8 mouse cellular contexts compared by ENCODE assay signal in genomic region chr9:114690119-114690601, GRCm38 (mm10). TPM values are rescaled to one million over a fixed set of nuclear protein-coding genes. Genes with fewer than 3 reads are reported as not detected.
DNase-seq lines count a peak whose midpoint lies in the region; ATAC-seq and TF ChIP-seq lines count a peak whose summit lies in the region.

No protein-coding gene starts in this region.

- H3K27ac ChIP-seq in ES-Bruce4 (ENCODE audit: insufficient read depth, low read length), result peak overlapping the region; percentile 81
- H3K27ac ChIP-seq in forebrain, embryonic 15.5 days (replicated peaks), result no peak overlapping the region
- no peak overlapping the region for H3K27ac ChIP-seq in liver, embryonic 14.5 days
- no peak overlapping the region for H3K27ac ChIP-seq in neural tube, embryonic 11.5 days (ENCODE audit: low read depth, low read length)

- H3K27me3 ChIP-seq in ES-Bruce4 (ENCODE audit: control insufficient read depth, insufficient read depth, low read length, poor library complexity, severe bottlenecking), result no peaks in the 10 kb centered on the region
- no peaks in the 10 kb centered on the region for H3K27me3 ChIP-seq in forebrain, embryonic 15.5 days
- no peaks in the 10 kb centered on the region for H3K27me3 ChIP-seq in liver, embryonic 14.5 days (ENCODE audit: control insufficient read depth, insufficient read depth, low read length)
- no peaks in the 10 kb centered on the region for H3K27me3 ChIP-seq in neural tube, embryonic 11.5 days (ENCODE audit: control insufficient read depth, insufficient read depth, low read length)

- TF ChIP-seq EP300 in ES-Bruce4 (IDR thresholded peaks at IDR 0.05; ENCODE audit: insufficient read depth, low read depth, low read length), result peak; percentile 73
- TF ChIP-seq EP300 in liver, embryonic 14.5 days (IDR thresholded peaks at IDR 0.05; ENCODE audit: low read depth), result no peak

- H3K9me3 ChIP-seq in ES-Bruce4 (replicated peaks; ENCODE audit: control insufficient read depth, insufficient read depth, low read length, poor library complexity, severe bottlenecking), result no peaks in the 10 kb centered on the region
- no peaks in the 10 kb centered on the region for H3K9me3 ChIP-seq in forebrain, embryonic 15.5 days
- no peaks in the 10 kb centered on the region for H3K9me3 ChIP-seq in liver, embryonic 14.5 days (ENCODE audit: control insufficient read depth, low read length)
- H3K9me3 ChIP-seq in neural tube, embryonic 11.5 days (ENCODE audit: control insufficient read depth, low read length), result no peaks in the 10 kb centered on the region

- peak overlapping the region; percentile 87 for H3K9ac ChIP-seq in ES-Bruce4 (ENCODE audit: low read depth, poor library complexity, severe bottlenecking)
- H3K9ac ChIP-seq in forebrain, embryonic 15.5 days (replicated peaks), result peak overlapping the region; percentile 97
- H3K9ac ChIP-seq in liver, embryonic 14.5 days (replicated peaks), result peak overlapping the region; percentile 20
- peak overlapping the region; percentile 97 for H3K9ac ChIP-seq in neural tube, embryonic 11.5 days (ENCODE audit: low read length)

- ATAC-seq in forebrain, embryonic 15.5 days (replicated peaks), result no peak
- ATAC-seq in liver, embryonic 14.5 days (ENCODE audit: insufficient read depth), result no peak
- ATAC-seq in neural tube, embryonic 11.5 days (ENCODE audit: insufficient read depth, low FRiP score, low TSS enrichment), result no peak

- peak overlapping the region; percentile 44 for H3K4me3 ChIP-seq in ES-Bruce4 (ENCODE audit: low read depth, low read length)
- peak overlapping the region; percentile 88 for H3K4me3 ChIP-seq in forebrain, embryonic 15.5 days
- H3K4me3 ChIP-seq in liver, embryonic 14.5 days (ENCODE audit: insufficient read depth in 1 of 2, low read depth in 2 of 2, low read length in 2 of 2), result peak overlapping the region; percentile 10 to 90; a peak in 3 of 4 replicates
- H3K4me3 ChIP-seq in neural tube, embryonic 11.5 days (ENCODE audit: low read depth, low read length), result peak overlapping the region; percentile 98

- H3K4me2 ChIP-seq in forebrain, embryonic 15.5 days (replicated peaks), result peak overlapping the region; percentile 69
- peak overlapping the region; percentile 99 for H3K4me2 ChIP-seq in liver, embryonic 14.5 days (ENCODE audit: low read depth)
- peak overlapping the region; percentile 71 for H3K4me2 ChIP-seq in neural tube, embryonic 11.5 days (ENCODE audit: low read depth)

- H3K36me3 ChIP-seq in ES-Bruce4 (ENCODE audit: control insufficient read depth, insufficient read depth, low read length, poor library complexity, severe bottlenecking), result peaks cover 8% of the 10 kb centered on the region
- peaks cover 28% of the 10 kb centered on the region for H3K36me3 ChIP-seq in forebrain, embryonic 15.5 days
- peaks cover 7% of the 10 kb centered on the region for H3K36me3 ChIP-seq in liver, embryonic 14.5 days (replicated peaks; ENCODE audit: control insufficient read depth, insufficient read depth, low read depth)
- H3K36me3 ChIP-seq in neural tube, embryonic 11.5 days (ENCODE audit: control insufficient read depth, insufficient read depth, low read length), result peaks cover 7% of the 10 kb centered on the region; the same call in 1 of the 2 replicates

- no peak for TF ChIP-seq CTCF in ES-Bruce4 (IDR thresholded peaks at IDR 0.05; ENCODE audit: low read depth, low read length)
- no peak for TF ChIP-seq CTCF in liver, embryonic 14.5 days (IDR thresholded peaks at IDR 0.05; ENCODE audit: low read depth)

- TF ChIP-seq POLR2A in ES-Bruce4 (IDR thresholded peaks at IDR 0.05; ENCODE audit: insufficient read depth, low read length), result no peak

- H3K4me1 ChIP-seq in ES-Bruce4 (ENCODE audit: control insufficient read depth, insufficient read depth, low read length), result peaks cover 1% of the 10 kb centered on the region
- H3K4me1 ChIP-seq in forebrain, embryonic 15.5 days, result peaks cover 25% of the 10 kb centered on the region
- H3K4me1 ChIP-seq in liver, embryonic 14.5 days (replicated peaks; ENCODE audit: control insufficient read depth in 2 of 2, insufficient read depth in 2 of 2, low read length in 1 of 2), result peaks cover 12 to 13% of the 10 kb centered on the region in 2 experiments; a peak in 3 of 4 replicates
- H3K4me1 ChIP-seq in neural tube, embryonic 11.5 days (ENCODE audit: control insufficient read depth, insufficient read depth, low read length), result peaks cover 13% of the 10 kb centered on the region; the same call in 1 of the 2 replicates

- 14% methylated on average over 10 of the region's 10 CpGs for WGBS in forebrain, embryonic 15.5 days
- WGBS in liver, embryonic 14.5 days (ENCODE audit: insufficient replicate concordance), result 24% methylated on average over 10 of the region's 10 CpGs
- 8% methylated on average over 10 of the region's 10 CpGs for WGBS in neural tube, embryonic 11.5 days

- peak; percentile 87 for DNase-seq in ZHBTc4 (ENCODE audit: low read depth, low spot score)
- DNase-seq in liver, embryonic 14.5 days (ENCODE audit: low read depth in 3 of 3, low spot score in 3 of 3), result peak in 2 of 3 experiments; percentile 17 to 24
- peak; percentile 15 for DNase-seq in neural tube, embryonic 11.5 days (ENCODE audit: low spot score)
- no peak for DNase-seq in layer of hippocampus, adult 9-10 months (ENCODE audit: low spot score)
- DNase-seq in ovary, adult 18-20 months (ENCODE audit: low spot score), result no peak
- no peak for DNase-seq in thymus, postnatal 25 days

RNA-seq across cellular contexts. Expression of gene Dync1li1, which starts 1.6 kb away (rescaled TPM):
- 73.5 and 73.8 TPM in 2 replicates for polyA plus RNA-seq in ES-Bruce4 (2011; ENCODE audit: insufficient read depth, insufficient read length, low read depth, missing spikeins)
- polyA plus RNA-seq in forebrain, embryonic 15.5 days (2015; fragmentation: Nextera tagmentation; extraction: Ambion mirVana), result 110 and 113 TPM in 2 replicates
- 5.0 and 10.3 TPM in 2 replicates for polyA plus RNA-seq in liver, embryonic 14.5 days (2012; rRNA removed)
- polyA plus RNA-seq in liver, embryonic 14.5 days (2014; fragmentation: Nextera tagmentation; extraction: Ambion mirVana), result 10.8 and 11.5 TPM in 2 replicates
- polyA plus RNA-seq in neural tube, embryonic 11.5 days (2014; fragmentation: Nextera tagmentation; extraction: Ambion mirVana), result 94.0 and 97.3 TPM in 2 replicates

RNA-seq across cellular contexts. Expression of gene Cmtm6, which starts 40.8 kb away (rescaled TPM):
- 47.4 and 49.3 TPM in 2 replicates for polyA plus RNA-seq in ES-Bruce4 (2011; ENCODE audit: insufficient read depth, insufficient read length, low read depth, missing spikeins)
- 24.7 and 26.5 TPM in 2 replicates for polyA plus RNA-seq in forebrain, embryonic 15.5 days (2015; fragmentation: Nextera tagmentation; extraction: Ambion mirVana)
- polyA plus RNA-seq in liver, embryonic 14.5 days (2012; rRNA removed), result 8.7 and 10.8 TPM in 2 replicates
- 20.1 and 24.2 TPM in 2 replicates for polyA plus RNA-seq in liver, embryonic 14.5 days (2014; fragmentation: Nextera tagmentation; extraction: Ambion mirVana)
- polyA plus RNA-seq in neural tube, embryonic 11.5 days (2014; fragmentation: Nextera tagmentation; extraction: Ambion mirVana), result 24.1 and 25.7 TPM in 2 replicates

RNA-seq across cellular contexts. Expression of gene Cnot10, which starts 50.2 kb away (rescaled TPM):
- polyA plus RNA-seq in ES-Bruce4 (2011; ENCODE audit: insufficient read depth, insufficient read length, low read depth, missing spikeins), result 57.6 and 61.0 TPM in 2 replicates
- 57.9 and 60.1 TPM in 2 replicates for polyA plus RNA-seq in forebrain, embryonic 15.5 days (2015; fragmentation: Nextera tagmentation; extraction: Ambion mirVana)
- 16.3 and 20.7 TPM in 2 replicates for polyA plus RNA-seq in liver, embryonic 14.5 days (2012; rRNA removed)
- polyA plus RNA-seq in liver, embryonic 14.5 days (2014; fragmentation: Nextera tagmentation; extraction: Ambion mirVana), result 23.1 and 23.8 TPM in 2 replicates
- 68.0 and 68.5 TPM in 2 replicates for polyA plus RNA-seq in neural tube, embryonic 11.5 days (2014; fragmentation: Nextera tagmentation; extraction: Ambion mirVana)

Comparison
In these comparisons a context has a peak if more than half of its experiments do, and no peak if none do; other contexts are left out.
1. H3K4me3 ChIP-seq: peak in every context shown above with its lines; median percentile 98 in neural tube, embryonic 11.5 days; 88 in forebrain, embryonic 15.5 days; 50 in liver, embryonic 14.5 days; 44 in ES-Bruce4.
2. H3K9ac ChIP-seq: peak in every context shown above with its lines; median percentile 97 in forebrain, embryonic 15.5 days; 97 in neural tube, embryonic 11.5 days; 87 in ES-Bruce4; 20 in liver, embryonic 14.5 days.
3. DNase-seq: peak in ZHBTc4 (single experiment), liver, embryonic 14.5 days (2 of 3) and neural tube, embryonic 11.5 days (single experiment); none in layer of hippocampus, adult 9-10 months (single experiment), ovary, adult 18-20 months (single experiment) and thymus, postnatal 25 days (single experiment).
4. Peak in every context shown above with its lines, with median percentiles within 50 percentile points of each other: H3K4me2 ChIP-seq.